Mouse (Mus musculus) heart, adult 2 months (tissue): ENCODE data around the gene Nfasc.

Source experiments
- CTCF ChIP-seq: fragments of 200-600 bp; IDR thresholded peaks from 2 replicates; pipeline ENCODE4 v1.8.1; 2022; ENCODE audit warnings: antibody characterized with exemption, mild to moderate bottlenecking, moderate library complexity
- EP300 ChIP-seq: fragments of 200-500 bp; IDR thresholded peaks from 2 replicates; pipeline ENCODE4 v1.6.1; 2011; ENCODE audit warnings: low read depth, low read length, control low read depth; ENCODE audit not compliant: insufficient read depth
- POLR2A ChIP-seq: fragments of 200-500 bp; IDR thresholded peaks from 2 replicates; pipeline ENCODE4 v1.6.1; 2011; ENCODE audit warnings: mild to moderate bottlenecking, low read depth, low read length, control low read depth; ENCODE audit not compliant: insufficient read depth

- TF ChIP-seq POLR2A (no peak), CTCF (no peak), EP300 (no peak)
These were observed 176.7 kb downstream of the Nfasc start for GRCm38 (mm10) chr1:132564946-132565345.
